Mouse (Mus musculus) bone marrow, adult 2 months (tissue): ENCODE measurements around the gene Hook2. TPM values are rescaled to one million over a fixed set of nuclear protein-coding genes. Genes with fewer than 3 reads are reported as not detected.

ENCODE experiments used
- H3K27ac ChIP-seq: fragments of 200-500 bp; 2 replicates; pipeline ENCODE4 v1.5.1; 2012; ENCODE audit warnings: low read depth, mild to moderate bottlenecking, control low read depth, inconsistent platforms, low read length; ENCODE audit not compliant: control insufficient read depth, poor library complexity, insufficient read depth
- H3K4me1 ChIP-seq: fragments of 200-500 bp; 2 replicates; pipeline ENCODE4 v1.6.1; 2011; ENCODE audit warnings: low read length; ENCODE audit not compliant: control insufficient read depth, insufficient read depth
- H3K4me3 ChIP-seq: fragments of 200-500 bp; replicated peaks from 2 replicates; pipeline ENCODE3; 2011; ENCODE audit warnings: mild to moderate bottlenecking, low read depth, low read length, control low read depth; ENCODE audit not compliant: control insufficient read depth
- CTCF ChIP-seq: fragments of 200-500 bp; IDR thresholded peaks from 2 replicates; pipeline ENCODE4 v1.5.1; 2011; ENCODE audit warnings: low read length, control low read depth; ENCODE audit not compliant: control insufficient read depth, insufficient read depth
- POLR2A ChIP-seq: fragments of 200-500 bp; IDR thresholded peaks from 2 replicates; pipeline ENCODE4 v1.6.1; 2011; ENCODE audit warnings: low read depth, mild to moderate bottlenecking, control low read depth, low read length, borderline replicate concordance; ENCODE audit not compliant: control insufficient read depth
- WGBS: fragments of 180-500 bp; shearing (Covaris S2); methylation state at CpG from one replicate; pipeline ENCODE4 v1.1.7; 2018; 5-methylcytosine and 5-hydroxymethylcytosine counted together
- polyA plus RNA-seq: library from polyadenylated mRNA; stranded (reverse); fragments of >200 nt; gene quantifications from 2 replicates; pipeline ENCODE4 v1.2.4, GENCODE M21; 2011; ENCODE audit warnings: low replicate concordance; ENCODE audit not compliant: missing spikeins, insufficient read depth, insufficient read length

Gene Hook2
- polyA plus RNA-seq, 1 experiment = 7.3 TPM

GRCm38 (mm10) chr8:85037681-85038531 is 47.5 kb downstream of the Hook2 start:
- WGBS = 1% methylated on average over 57 of the region's 57 CpGs
- peaks cover 1% of the 10 kb centered on the region; the same call in 1 of the 2 replicates for H3K4me1 ChIP-seq
- H3K4me3 ChIP-seq = peak overlapping the region; percentile 89
- TF ChIP-seq CTCF (no peak), POLR2A (no peak; the same call in 1 of the 2 replicates)
- H3K27ac ChIP-seq = peak overlapping the region; percentile 7; the same call in 1 of the 2 replicates

- Histone ChIP-seq H3K27ac (no peak overlapping the region), H3K4me1 (no peaks in the 10 kb centered on the region), H3K4me3 (no peak overlapping the region)
- WGBS = 92% methylated on average over 6 of the region's 6 CpGs
- TF ChIP-seq CTCF = no peak
- no peak for TF ChIP-seq POLR2A
These were observed 53.2 kb downstream of the Hook2 start for GRCm38 (mm10) chr8:85043619-85044018.

Other genes starting within 250 kb of the Hook2 start
- gene Nfix, start 190.3 kb upstream of the Hook2 start, polyA plus RNA-seq = 20.6 and 23.7 TPM in 2 replicates
- 2.2 and 3.3 TPM in 2 replicates for gene Dand5, start 167.8 kb upstream of the Hook2 start, polyA plus RNA-seq
- 9.2 and 20.5 TPM in 2 replicates for gene Gadd45gip1, start 159.1 kb upstream of the Hook2 start, polyA plus RNA-seq
- 169 and 222 TPM in 2 replicates for gene Rad23a, start 149.9 kb upstream of the Hook2 start, polyA plus RNA-seq
- gene Calr, start 143.7 kb upstream of the Hook2 start, polyA plus RNA-seq = 342 and 475 TPM in 2 replicates
- gene Farsa, start 133.6 kb upstream of the Hook2 start, polyA plus RNA-seq = 36.6 and 59.1 TPM in 2 replicates
- 32.6 and 36.7 TPM in 2 replicates for gene Syce2, start 118.5 kb upstream of the Hook2 start, polyA plus RNA-seq
- gene Gcdh, start 96.7 kb upstream of the Hook2 start, polyA plus RNA-seq = 19.1 and 33.0 TPM in 2 replicates
- gene Klf1, start 88.7 kb upstream of the Hook2 start, polyA plus RNA-seq = 142 and 168 TPM in 2 replicates
- 35.0 and 54.0 TPM in 2 replicates for gene Dnase2a, start 82.0 kb upstream of the Hook2 start, polyA plus RNA-seq
- not detected in 2 replicates for gene Mast1, start 53.2 kb upstream of the Hook2 start, polyA plus RNA-seq
- not detected in 2 replicates for gene Rtbdn, start 43.6 kb upstream of the Hook2 start, polyA plus RNA-seq
- not detected in 2 replicates for gene Gm49661, start 21.2 kb upstream of the Hook2 start, polyA plus RNA-seq
- 1,113 and 1,804 TPM in 2 replicates for gene Prdx2, start 21.0 kb upstream of the Hook2 start, polyA plus RNA-seq
- 40.8 and 54.9 TPM in 2 replicates for gene Rnaseh2a, start 20.8 kb upstream of the Hook2 start, polyA plus RNA-seq
- gene Junb, start 11.9 kb upstream of the Hook2 start, polyA plus RNA-seq = 11.1 and 18.4 TPM in 2 replicates
- not detected in 2 replicates for gene Best2, start 23.9 kb downstream of the Hook2 start, polyA plus RNA-seq
- 20.7 and 46.6 TPM in 2 replicates for gene Asna1, start 34.7 kb downstream of the Hook2 start, polyA plus RNA-seq
- 240 and 300 TPM in 2 replicates for gene Trir, start 36.2 kb downstream of the Hook2 start, polyA plus RNA-seq
- 35.5 and 49.9 TPM in 2 replicates for gene Tnpo2, start 46.3 kb downstream of the Hook2 start, polyA plus RNA-seq
- 4.1 and 14.3 TPM in 2 replicates for gene Fbxw9, start 69.5 kb downstream of the Hook2 start, polyA plus RNA-seq
- 4.3 TPM in 1 of 2 replicates, not detected in the other for gene Gm5741, start 77.4 kb downstream of the Hook2 start, polyA plus RNA-seq
- 31.0 and 39.6 TPM in 2 replicates for gene Dhps, start 81.2 kb downstream of the Hook2 start, polyA plus RNA-seq
- gene Wdr83os, start 90.1 kb downstream of the Hook2 start, polyA plus RNA-seq = 26.9 and 42.0 TPM in 2 replicates
- gene Wdr83, start 90.7 kb downstream of the Hook2 start, polyA plus RNA-seq = 57.4 and 100 TPM in 2 replicates
- gene Man2b1, start 92.7 kb downstream of the Hook2 start, polyA plus RNA-seq = 19.2 and 64.3 TPM in 2 replicates
- gene Zfp791, start 132.5 kb downstream of the Hook2 start, polyA plus RNA-seq = not detected in 2 replicates
- not detected in 2 replicates for gene Cks1brt, start 161.3 kb downstream of the Hook2 start, polyA plus RNA-seq
- not detected in 2 replicates for gene Olfr371, start 235.4 kb downstream of the Hook2 start, polyA plus RNA-seq